Mouse (Mus musculus): Measurements from ENCODE around the gene Tgfb1i1. TPM values are rescaled to one million over a fixed set of nuclear protein-coding genes. Genes with fewer than 3 reads are reported as not detected.

The Tgfb1i1 gene
- polyA plus RNA-seq, 2 experiments = 5.0 to 7.8 TPM

GRCm38 (mm10) chr7:128282532-128283244, 36.1 kb downstream of the Tgfb1i1 start:
- whole genome bisulfite sequencing (ENCODE audit: insufficient replicate concordance) = 70% methylated on average over 7 of the region's 7 CpGs
- no peak for TF ChIP-seq CTCF (IDR thresholded peaks at IDR 0.05; ENCODE audit: low read depth)
- TF ChIP-seq EP300 (IDR thresholded peaks at IDR 0.05; ENCODE audit: low read depth) = no peak
- H3K27ac ChIP-seq = no peak overlapping the region; the same call in 1 of the 2 replicates

GRCm38 (mm10) chr7:128284047-128284446, 37.4 kb downstream of the Tgfb1i1 start:
- TF ChIP-seq CTCF (IDR thresholded peaks at IDR 0.05; ENCODE audit: low read depth) (no peak), EP300 (IDR thresholded peaks at IDR 0.05; ENCODE audit: low read depth) (no peak)
- Histone ChIP-seq H3K9ac (replicated peaks) (no peak overlapping the region), H3K27ac (no peak overlapping the region), H3K27me3 (ENCODE audit: control insufficient read depth, insufficient read depth, low read length) (no peaks in the 10 kb centered on the region), H3K4me1 (replicated peaks; ENCODE audit: control insufficient read depth in 2 of 2, insufficient read depth in 2 of 2, low read length in 1 of 2) (peaks cover 14 to 35% of the 10 kb centered on the region in 2 experiments), H3K4me3 (ENCODE audit: insufficient read depth in 1 of 2, low read depth in 2 of 2, low read length in 2 of 2) (no peak overlapping the region), H3K4me2 (ENCODE audit: low read depth) (no peak overlapping the region), H3K9me3 (ENCODE audit: control insufficient read depth, low read length) (no peaks in the 10 kb centered on the region), H3K36me3 (replicated peaks; ENCODE audit: control insufficient read depth, insufficient read depth, low read depth) (peaks cover 52% of the 10 kb centered on the region)
- ATAC-seq (ENCODE audit: insufficient read depth) (no peak), DNase-seq (ENCODE audit: low read depth in 3 of 3, low spot score in 3 of 3) (no peak)
- WGBS (ENCODE audit: insufficient replicate concordance) = 77% methylated on average over 5 of the region's 5 CpGs

More at GRCm38 (mm10) chr7:128282532-128283244, 36.1 kb downstream of the Tgfb1i1 start:
- ATAC-seq (ENCODE audit: insufficient read depth) (no peak), DNase-seq (ENCODE audit: low read depth in 3 of 3, low spot score in 3 of 3) (no peak)
- Histone ChIP-seq H3K4me1 (replicated peaks; ENCODE audit: control insufficient read depth in 2 of 2, insufficient read depth in 2 of 2, low read length in 1 of 2) (peaks cover 1 to 22% of the 10 kb centered on the region in 2 experiments), H3K9ac (replicated peaks) (no peak overlapping the region), H3K9me3 (ENCODE audit: control insufficient read depth, low read length) (no peaks in the 10 kb centered on the region), H3K4me2 (ENCODE audit: low read depth) (no peak overlapping the region), H3K27me3 (ENCODE audit: control insufficient read depth, insufficient read depth, low read length) (no peaks in the 10 kb centered on the region), H3K4me3 (ENCODE audit: insufficient read depth in 1 of 2, low read depth in 2 of 2, low read length in 2 of 2) (no peak overlapping the region), H3K36me3 (replicated peaks; ENCODE audit: control insufficient read depth, insufficient read depth, low read depth) (peaks cover 54% of the 10 kb centered on the region)

GRCm38 (mm10) chr7:128285060-128285459, 38.4 kb downstream of the Tgfb1i1 start:
- H3K4me1 ChIP-seq (replicated peaks; ENCODE audit: control insufficient read depth in 2 of 2, insufficient read depth in 2 of 2, low read length in 1 of 2) = peaks cover 23 to 43% of the 10 kb centered on the region in 2 experiments
- peaks cover 44% of the 10 kb centered on the region for H3K36me3 ChIP-seq (replicated peaks; ENCODE audit: control insufficient read depth, insufficient read depth, low read depth)

GRCm38 (mm10) chr7:128288923-128289544, 42.4 kb downstream of the Tgfb1i1 start:
- H3K36me3 ChIP-seq (replicated peaks; ENCODE audit: control insufficient read depth, insufficient read depth, low read depth) = peaks cover 51% of the 10 kb centered on the region
- TF ChIP-seq EP300 (IDR thresholded peaks at IDR 0.05; ENCODE audit: low read depth) (peak; percentile 93), CTCF (IDR thresholded peaks at IDR 0.05; ENCODE audit: low read depth) (peak; percentile 76)
- peaks cover 48 to 58% of the 10 kb centered on the region in 2 experiments for H3K4me1 ChIP-seq (replicated peaks; ENCODE audit: control insufficient read depth in 2 of 2, insufficient read depth in 2 of 2, low read length in 1 of 2)
- 16% methylated on average over 9 of the region's 9 CpGs for WGBS (ENCODE audit: insufficient replicate concordance)
- DNase-seq (ENCODE audit: low read depth in 3 of 3, low spot score in 3 of 3) (peak; percentile 89 to 91 (median 90)), ATAC-seq (ENCODE audit: insufficient read depth) (peak; percentile 98)
- peak overlapping the region; percentile 86 for H3K9ac ChIP-seq (replicated peaks)
- peak overlapping the region; percentile 60 to 63 for H3K4me3 ChIP-seq (ENCODE audit: insufficient read depth in 1 of 2, low read depth in 2 of 2, low read length in 2 of 2)
- peak overlapping the region; percentile 98 for H3K27ac ChIP-seq
- peak overlapping the region; percentile 94 for H3K4me2 ChIP-seq (ENCODE audit: low read depth)
- no peaks in the 10 kb centered on the region for H3K9me3 ChIP-seq (ENCODE audit: control insufficient read depth, low read length)
- H3K27me3 ChIP-seq (ENCODE audit: control insufficient read depth, insufficient read depth, low read length) = no peaks in the 10 kb centered on the region

More at GRCm38 (mm10) chr7:128285060-128285459, 38.4 kb downstream of the Tgfb1i1 start:
- Histone ChIP-seq H3K9ac (replicated peaks) (no peak overlapping the region), H3K27ac (no peak overlapping the region; the same call in 1 of the 2 replicates), H3K9me3 (ENCODE audit: control insufficient read depth, low read length) (no peaks in the 10 kb centered on the region), H3K27me3 (ENCODE audit: control insufficient read depth, insufficient read depth, low read length) (no peaks in the 10 kb centered on the region), H3K4me3 (ENCODE audit: insufficient read depth in 1 of 2, low read depth in 2 of 2, low read length in 2 of 2) (no peak overlapping the region), H3K4me2 (ENCODE audit: low read depth) (no peak overlapping the region)
- no peak for ATAC-seq (ENCODE audit: insufficient read depth)
- WGBS (ENCODE audit: insufficient replicate concordance) = 89% methylated on average over 8 of the region's 8 CpGs
- DNase-seq (ENCODE audit: low read depth in 3 of 3, low spot score in 3 of 3) = no peak
- TF ChIP-seq EP300 (IDR thresholded peaks at IDR 0.05; ENCODE audit: low read depth) (no peak), CTCF (IDR thresholded peaks at IDR 0.05; ENCODE audit: low read depth) (no peak)

- Histone ChIP-seq H3K9ac (replicated peaks) (peak overlapping the region; percentile 2), H3K27me3 (ENCODE audit: control insufficient read depth, insufficient read depth, low read length) (no peaks in the 10 kb centered on the region), H3K36me3 (replicated peaks; ENCODE audit: control insufficient read depth, insufficient read depth, low read depth) (peaks cover 25% of the 10 kb centered on the region)
Measured at GRCm38 (mm10) chr7:128294785-128295184, 48.2 kb downstream of the Tgfb1i1 start.

More at GRCm38 (mm10) chr7:128294785-128295184, 48.2 kb downstream of the Tgfb1i1 start:
- TF ChIP-seq EP300 (IDR thresholded peaks at IDR 0.05; ENCODE audit: low read depth) = no peak
- TF ChIP-seq CTCF (IDR thresholded peaks at IDR 0.05; ENCODE audit: low read depth) = no peak
- Histone ChIP-seq H3K9me3 (ENCODE audit: control insufficient read depth, low read length) (no peaks in the 10 kb centered on the region), H3K4me2 (ENCODE audit: low read depth) (peak overlapping the region; percentile 57), H3K4me1 (replicated peaks; ENCODE audit: control insufficient read depth in 2 of 2, insufficient read depth in 2 of 2, low read length in 1 of 2) (peaks cover 59 to 61% of the 10 kb centered on the region in 2 experiments), H3K27ac (peak overlapping the region; percentile 55), H3K4me3 (ENCODE audit: insufficient read depth in 1 of 2, low read depth in 2 of 2, low read length in 2 of 2) (no peak overlapping the region)
- peak; percentile 22; the same call in 1 of the 2 replicates for ATAC-seq (ENCODE audit: insufficient read depth)
- peak in 1 of 3 experiments; percentile 42 for DNase-seq (ENCODE audit: low read depth in 3 of 3, low spot score in 3 of 3)
- WGBS (ENCODE audit: insufficient replicate concordance) = 49% methylated on average over 10 of the region's 10 CpGs
